Mouse (Mus musculus) urinary bladder, adult 18-20 months (tissue): ENCODE results near the gene Eps15l1.

Experiments used
- DNase-seq, 2 experiments: peaks; one replicate each; pipeline ENCODE4 v3.0.0; 2022; ENCODE audit warnings: low spot score in 2 of 2, mixed read lengths in 2 of 2

Eps15l1 gene

GRCm38 (mm10) chr8:72350727-72351126 lies 70.5 kb downstream of the Eps15l1 start:
- no peak for DNase-seq

DNA sequence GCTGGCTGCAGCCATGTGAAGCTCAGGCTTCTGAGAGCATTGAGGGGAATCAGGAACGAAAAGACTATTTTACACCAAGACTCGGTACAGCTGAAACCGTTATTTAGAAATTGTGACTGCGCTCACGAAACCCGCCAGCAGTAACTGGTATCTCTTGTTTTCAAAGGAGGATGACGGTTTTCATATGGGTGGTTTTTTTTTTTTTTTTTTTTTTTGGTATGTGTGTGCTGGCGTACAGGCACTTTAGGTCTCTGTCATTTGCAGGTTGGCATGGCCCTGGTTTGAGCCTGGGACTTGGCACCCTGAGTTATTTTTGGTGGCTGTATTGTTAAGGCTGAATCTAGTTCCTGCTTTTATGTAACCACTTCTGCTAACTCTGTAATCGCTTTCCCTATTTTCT lies 71.4 kb downstream of the Eps15l1 start:
- no peak for DNase-seq

DNA sequence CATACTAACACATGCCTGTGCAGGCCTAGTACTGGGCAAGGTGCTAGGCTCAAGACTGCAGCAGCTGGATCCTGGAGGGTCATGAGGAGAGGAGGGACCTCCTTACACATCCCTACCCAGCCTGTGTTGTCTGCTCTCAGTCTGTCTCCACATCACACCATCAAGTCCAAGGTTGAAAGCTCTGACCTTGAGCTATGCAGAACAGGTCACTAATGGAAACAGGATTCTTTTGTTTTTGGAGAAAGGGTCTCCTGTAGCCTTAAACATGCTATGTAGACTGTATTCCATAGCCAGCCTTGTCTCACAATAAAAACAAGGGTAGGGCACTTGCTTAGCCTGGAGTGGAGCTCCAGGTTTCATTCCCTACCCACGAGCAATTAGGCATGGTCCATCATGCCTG lies 72.3 kb downstream of the Eps15l1 start:
- no peak for DNase-seq

DNA sequence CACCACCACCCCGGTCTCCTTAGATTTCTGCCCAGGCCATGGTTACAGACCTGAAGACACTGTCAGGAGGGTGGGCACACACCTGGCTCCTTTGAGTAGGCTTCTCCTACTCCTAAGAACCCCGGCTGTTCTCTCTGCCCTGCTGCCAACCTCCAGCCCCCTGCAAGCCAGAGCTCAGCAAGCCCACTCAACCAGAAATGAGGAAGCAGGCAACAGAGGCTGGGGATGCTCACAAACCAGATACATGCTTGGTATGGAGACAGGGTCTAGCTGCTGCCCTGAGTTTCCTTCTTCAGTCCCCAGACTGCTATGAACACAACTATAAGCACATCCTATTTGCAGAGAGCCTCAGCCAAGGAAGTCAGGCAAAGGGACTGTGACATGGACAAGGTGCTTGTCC lies 73.1 kb downstream of the Eps15l1 start:
- no peak for DNase-seq

- no peak for DNase-seq
These were observed 73.7 kb downstream of the Eps15l1 start for GRCm38 (mm10) chr8:72347553-72347952.

GRCm38 (mm10) chr8:72343725-72344124 lies 77.5 kb downstream of the Eps15l1 start:
- DNase-seq = no peak

GRCm38 (mm10) chr8:72342556-72343300 lies 78.5 kb downstream of the Eps15l1 start:
- DNase-seq = no peak

DNA sequence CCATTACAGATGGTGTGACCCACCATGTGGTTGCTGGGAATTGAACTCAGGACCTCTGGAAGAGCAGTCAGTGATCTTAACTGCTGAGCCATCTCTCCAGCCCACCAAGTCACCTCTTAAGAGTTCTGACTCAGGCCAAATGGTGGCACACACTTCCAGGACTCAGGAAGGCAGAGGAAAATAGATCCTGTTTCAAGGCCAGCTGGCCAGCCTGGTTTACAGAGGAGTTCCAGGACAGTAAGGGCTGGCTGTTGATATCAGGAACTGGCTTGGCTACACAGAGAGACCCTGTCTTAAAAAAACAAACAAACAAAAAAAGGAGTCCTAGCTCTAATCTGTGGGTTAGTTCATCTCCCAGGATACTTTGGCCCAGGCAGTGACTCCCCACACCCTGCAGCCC lies 84.2 kb downstream of the Eps15l1 start:
- DNase-seq = no peak

- no peak for DNase-seq
These were observed 85.0 kb downstream of the Eps15l1 start for GRCm38 (mm10) chr8:72336273-72336672.

GRCm38 (mm10) chr8:72334144-72334641 lies 87.1 kb downstream of the Eps15l1 start:
- DNase-seq = no peak

- no peak for DNase-seq
These were observed 87.7 kb downstream of the Eps15l1 start for GRCm38 (mm10) chr8:72333429-72334143.

DNA sequence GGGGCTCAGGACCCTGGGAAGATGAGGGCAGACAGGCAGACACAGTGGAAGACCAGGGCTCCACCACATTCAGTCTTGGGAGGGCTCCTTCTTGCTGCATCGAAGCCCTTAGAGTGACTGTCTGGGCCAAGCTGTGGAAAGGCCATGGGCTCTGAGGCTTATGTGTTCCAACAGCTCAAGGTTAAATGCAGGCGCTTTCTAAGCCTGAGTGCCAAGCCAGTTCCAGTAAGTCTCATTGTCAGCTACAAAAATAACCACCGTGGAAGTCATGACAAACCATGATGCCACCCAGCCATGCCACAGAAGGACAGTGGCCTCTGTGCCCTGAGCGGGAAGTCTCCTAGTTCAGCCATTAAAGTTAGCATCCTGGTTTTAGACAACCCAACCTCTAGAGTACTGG lies 89.6 kb downstream of the Eps15l1 start:
- no peak for DNase-seq

DNA sequence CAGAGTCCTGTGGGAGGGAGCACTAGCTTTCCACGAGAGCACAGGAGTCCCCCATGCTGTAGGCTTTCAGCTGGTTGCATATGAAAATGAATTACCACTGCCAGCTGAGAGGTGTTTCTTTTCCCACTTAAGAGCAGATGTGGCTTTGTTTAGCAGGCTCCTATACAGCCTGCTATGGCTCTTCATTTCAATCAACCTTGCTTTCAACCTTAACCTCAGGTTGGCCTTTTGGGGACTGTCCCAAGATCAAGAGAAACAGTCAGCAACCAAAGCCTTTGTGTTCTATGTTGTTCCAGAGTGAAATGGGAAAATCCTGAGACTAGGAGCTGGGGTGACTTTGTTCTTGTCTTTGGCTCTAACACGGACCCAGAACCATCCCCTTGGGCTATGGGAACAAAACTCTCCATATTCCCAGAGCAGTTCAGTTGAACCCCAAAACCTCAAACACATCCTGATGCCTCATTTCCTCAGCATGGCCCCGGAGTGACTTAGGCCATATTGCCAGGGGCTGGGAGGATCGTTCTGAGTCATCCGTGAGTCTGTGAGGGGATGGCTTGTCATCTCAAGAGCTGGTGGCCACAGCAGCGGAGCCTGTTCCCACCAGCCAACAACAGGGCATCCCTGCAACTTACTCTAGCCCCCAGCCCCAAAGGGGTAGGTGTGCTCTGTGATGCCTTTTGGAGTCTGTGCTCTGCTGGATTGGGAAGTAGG lies 90.3 kb downstream of the Eps15l1 start:
- DNase-seq = no peak

DNA sequence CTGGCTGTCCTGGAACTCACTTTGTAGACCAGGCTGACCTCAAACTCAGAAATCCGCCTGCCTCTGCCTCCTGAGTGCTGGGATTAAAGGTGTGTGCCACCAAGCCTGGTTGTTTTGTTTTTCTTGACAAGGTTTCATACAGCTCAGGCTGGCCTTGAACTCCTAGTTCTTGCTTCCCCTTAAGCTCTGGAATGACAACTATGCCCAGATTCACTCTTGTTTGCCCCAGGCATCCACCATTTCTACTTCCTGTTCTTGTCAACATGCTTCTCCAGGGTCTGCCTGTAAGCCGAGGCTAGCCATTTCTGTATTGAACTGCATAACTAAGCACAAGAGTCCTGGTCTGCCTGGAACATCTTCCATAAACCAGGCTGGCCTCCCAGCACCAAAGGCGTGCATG lies 92.1 kb downstream of the Eps15l1 start:
- DNase-seq = no peak

GRCm38 (mm10) chr8:72324708-72325107 lies 96.6 kb downstream of the Eps15l1 start:
- DNase-seq = no peak

GRCm38 (mm10) chr8:72324036-72324706 lies 97.1 kb downstream of the Eps15l1 start:
- DNase-seq = no peak

GRCm38 (mm10) chr8:72323131-72323725 lies 98.0 kb downstream of the Eps15l1 start:
- DNase-seq = no peak

- peak in 1 of 2 experiments; percentile 56 for DNase-seq
These were observed 98.8 kb downstream of the Eps15l1 start for GRCm38 (mm10) chr8:72322471-72322889.

- no peak for DNase-seq
These were observed 99.4 kb downstream of the Eps15l1 start for GRCm38 (mm10) chr8:72321635-72322441.

GRCm38 (mm10) chr8:72320803-72321583 lies 100.3 kb downstream of the Eps15l1 start:
- no peak for DNase-seq
